Mouse (Mus musculus): ENCODE results near the gene Ovol2. TPM values are rescaled to one million over a fixed set of nuclear protein-coding genes. Genes with fewer than 3 reads are reported as not detected.

The Ovol2 gene
- polyA plus RNA-seq, 1 experiment from 2014 or later: not detected

Other genes starting within 250 kb of the Ovol2 start
- 22.5 and 26.0 TPM in 2 replicates for gene Mgme1, start 61.5 kb downstream of the Ovol2 start, polyA plus RNA-seq (2016; fragmentation: Nextera tagmentation; extraction: Ambion mirVana)
- 102 and 120 TPM in 2 replicates for gene Snx5, start 61.2 kb downstream of the Ovol2 start, polyA plus RNA-seq (2016; fragmentation: Nextera tagmentation; extraction: Ambion mirVana)
- gene Kat14, start 36.8 kb upstream of the Ovol2 start, polyA plus RNA-seq (2016; fragmentation: Nextera tagmentation; extraction: Ambion mirVana): 58.9 and 60.1 TPM in 2 replicates
- not detected in 2 replicates for gene Pet117, start 36.9 kb upstream of the Ovol2 start, polyA plus RNA-seq (2016; fragmentation: Nextera tagmentation; extraction: Ambion mirVana)
- gene Dzank1, start 195.3 kb upstream of the Ovol2 start, polyA plus RNA-seq (2016; fragmentation: Nextera tagmentation; extraction: Ambion mirVana): 1.8 and 2.8 TPM in 2 replicates
- gene Polr3f, start 195.6 kb upstream of the Ovol2 start, polyA plus RNA-seq (2016; fragmentation: Nextera tagmentation; extraction: Ambion mirVana): 32.8 and 34.9 TPM in 2 replicates
- 60.4 and 66.4 TPM in 2 replicates for gene Rbbp9, start 218.7 kb upstream of the Ovol2 start, polyA plus RNA-seq (2016; fragmentation: Nextera tagmentation; extraction: Ambion mirVana)
- 130 and 137 TPM in 2 replicates for gene Sec23b, start 224.1 kb upstream of the Ovol2 start, polyA plus RNA-seq (2016; fragmentation: Nextera tagmentation; extraction: Ambion mirVana)

Data from midbrain, embryonic 10.5 days (tissue).